Mouse (Mus musculus) hindbrain, embryonic 13.5 days (tissue): ENCODE data around the gene Ifitm1. TPM values are rescaled to one million over a fixed set of nuclear protein-coding genes. Genes with fewer than 3 reads are reported as not detected.
"Not testable (repeated sequence)": the region's sequence is repeated elsewhere in the genome, so short reads cannot be mapped to it uniquely, and the experiment has no call there.

Experiments used
- ATAC-seq: fragments of 200-750 bp; cut with Nextera tagmentation; 2 replicates; pipeline ENCODE4 v1.8.0; 2017; ENCODE audit warnings: moderate TSS enrichment; ENCODE audit not compliant: low FRiP score
- H3K27ac ChIP-seq: fragments of 300-500 bp; sonication (generic); 2 replicates; pipeline ENCODE4 v1.5.1; 2015; ENCODE audit warnings: inconsistent platforms, mild to moderate bottlenecking, moderate library complexity
- H3K27me3 ChIP-seq: fragments of 300-500 bp; sonication (generic); 2 replicates; pipeline ENCODE4 v1.6.1; 2015; ENCODE audit warnings: mild to moderate bottlenecking, inconsistent platforms
- H3K36me3 ChIP-seq: fragments of 300-500 bp; sonication (generic); 2 replicates; pipeline ENCODE4 v1.6.1; 2015; ENCODE audit warnings: mild to moderate bottlenecking, inconsistent platforms
- H3K4me1 ChIP-seq: fragments of 300-500 bp; sonication (generic); replicated peaks from 2 replicates; pipeline ENCODE4 v1.6.1; 2015; ENCODE audit warnings: inconsistent platforms
- H3K4me2 ChIP-seq: fragments of 300-500 bp; sonication (generic); 2 replicates; pipeline ENCODE4 v1.6.1; 2015; ENCODE audit warnings: inconsistent platforms, mild to moderate bottlenecking, moderate library complexity
- H3K4me3 ChIP-seq: fragments of 300-500 bp; sonication (generic); 2 replicates; pipeline ENCODE4 v1.5.1; 2015; ENCODE audit warnings: mild to moderate bottlenecking, inconsistent platforms
- H3K9ac ChIP-seq: fragments of 300-500 bp; sonication (generic); 2 replicates; pipeline ENCODE4 v1.6.1; 2015; ENCODE audit warnings: mild to moderate bottlenecking, inconsistent platforms
- H3K9me3 ChIP-seq: fragments of 300-500 bp; sonication (generic); 2 replicates; pipeline ENCODE4 v1.6.1; 2016; ENCODE audit warnings: inconsistent platforms
- WGBS: fragments of 180-500 bp; shearing (Covaris S2); methylation state at CpG from one replicate; pipeline ENCODE4 v1.1.7; 2015; 5-methylcytosine and 5-hydroxymethylcytosine counted together
- polyA plus RNA-seq: library from polyadenylated mRNA; unstranded; fragments of >200 nt; fragmentation: Nextera tagmentation; extraction: Ambion mirVana; gene quantifications from 2 replicates; pipeline ENCODE4 v1.2.1, GENCODE M21; 2015

Ifitm1 gene
- polyA plus RNA-seq, 1 experiment from 2014 or later: 13.6 TPM

GRCm38 (mm10) chr7:140968710-140969109, 1.7 kb downstream of the Ifitm1 start:
- 16% methylated on average over 3 of the region's 3 CpGs for WGBS

GRCm38 (mm10) chr7:140970931-140971330, 3.9 kb downstream of the Ifitm1 start:
- Histone ChIP-seq H3K4me2 (no peak overlapping the region), H3K4me1 (peaks cover 9% of the 10 kb centered on the region; the same call in 1 of the 2 replicates), H3K4me3 (no peak overlapping the region), H3K27me3 (peaks cover 23% of the 10 kb centered on the region), H3K9ac (no peak overlapping the region), H3K9me3 (no peaks in the 10 kb centered on the region), H3K36me3 (no peaks in the 10 kb centered on the region), H3K27ac (no peak overlapping the region)
- ATAC-seq: no peak
- 45% methylated on average over 7 of the region's 7 CpGs for WGBS

More at GRCm38 (mm10) chr7:140968710-140969109, 1.7 kb downstream of the Ifitm1 start:
- not testable (repeated sequence) for H3K4me2 ChIP-seq, H3K4me1 ChIP-seq, H3K9me3 ChIP-seq, H3K9ac ChIP-seq, ATAC-seq, H3K36me3 ChIP-seq, H3K27ac ChIP-seq, H3K4me3 ChIP-seq
- H3K27me3 ChIP-seq: peaks cover 21% of the 10 kb centered on the region

GRCm38 (mm10) chr7:140971479-140972171, 4.6 kb downstream of the Ifitm1 start:
- Histone ChIP-seq H3K4me3 (no peak overlapping the region), H3K27me3 (peaks cover 23% of the 10 kb centered on the region), H3K4me2 (no peak overlapping the region), H3K9ac (no peak overlapping the region), H3K4me1 (peaks cover 9% of the 10 kb centered on the region; the same call in 1 of the 2 replicates), H3K9me3 (no peaks in the 10 kb centered on the region), H3K36me3 (no peaks in the 10 kb centered on the region), H3K27ac (no peak overlapping the region)
- 87% methylated on average over 8 of the region's 8 CpGs for WGBS
- no peak for ATAC-seq

GRCm38 (mm10) chr7:140973396-140974165, 6.6 kb downstream of the Ifitm1 start:
- no peaks in the 10 kb centered on the region for H3K36me3 ChIP-seq
- H3K27ac ChIP-seq: no peak overlapping the region
- H3K4me1 ChIP-seq: peaks cover 9% of the 10 kb centered on the region; the same call in 1 of the 2 replicates
- WGBS: 18% methylated on average over 14 of the region's 14 CpGs
- H3K4me2 ChIP-seq: no peak overlapping the region
- no peak for ATAC-seq
- H3K27me3 ChIP-seq: peaks cover 14% of the 10 kb centered on the region; the same call in 1 of the 2 replicates
- H3K9me3 ChIP-seq: no peaks in the 10 kb centered on the region
- no peak overlapping the region for H3K9ac ChIP-seq
- no peak overlapping the region for H3K4me3 ChIP-seq

- Histone ChIP-seq H3K4me2 (no peak overlapping the region), H3K27me3 (0 out of 2 replicates have a peak, but pooled peaks cover 7% of the 10 kb centered on the region)
- WGBS: 15% methylated on average over 9 of the region's 9 CpGs
Measured at GRCm38 (mm10) chr7:140974940-140975339, 7.9 kb downstream of the Ifitm1 start.

GRCm38 (mm10) chr7:140975465-140975864, 8.4 kb downstream of the Ifitm1 start:
- Histone ChIP-seq H3K4me2 (no peak overlapping the region), H3K4me1 (peaks cover 9% of the 10 kb centered on the region; the same call in 1 of the 2 replicates), H3K4me3 (no peak overlapping the region), H3K27ac (no peak overlapping the region), H3K9me3 (no peaks in the 10 kb centered on the region), H3K36me3 (no peaks in the 10 kb centered on the region), H3K9ac (no peak overlapping the region), H3K27me3 (0 out of 2 replicates have a peak, but pooled peaks cover 2% of the 10 kb centered on the region)
- ATAC-seq: no peak
- 30% methylated on average over 3 of the region's 3 CpGs for WGBS

More at GRCm38 (mm10) chr7:140974940-140975339, 7.9 kb downstream of the Ifitm1 start:
- no peaks in the 10 kb centered on the region for H3K9me3 ChIP-seq
- H3K9ac ChIP-seq: no peak overlapping the region
- no peak overlapping the region for H3K4me3 ChIP-seq
- no peak overlapping the region for H3K27ac ChIP-seq
- peaks cover 9% of the 10 kb centered on the region; the same call in 1 of the 2 replicates for H3K4me1 ChIP-seq
- no peaks in the 10 kb centered on the region for H3K36me3 ChIP-seq
- ATAC-seq: no peak

GRCm38 (mm10) chr7:140976720-140977119, 9.7 kb downstream of the Ifitm1 start:
- not testable (repeated sequence) for H3K36me3 ChIP-seq, H3K9ac ChIP-seq, H3K4me1 ChIP-seq, H3K27me3 ChIP-seq, H3K4me3 ChIP-seq, H3K4me2 ChIP-seq, H3K9me3 ChIP-seq, ATAC-seq, H3K27ac ChIP-seq
- WGBS: 90% methylated on average over 9 of the region's 9 CpGs

GRCm38 (mm10) chr7:140981704-140982103, 14.7 kb downstream of the Ifitm1 start:
- H3K4me3 ChIP-seq: no peak overlapping the region
- no peak overlapping the region for H3K9ac ChIP-seq
- no peaks in the 10 kb centered on the region for H3K9me3 ChIP-seq
- H3K36me3 ChIP-seq: no peaks in the 10 kb centered on the region
- H3K4me2 ChIP-seq: no peak overlapping the region
- WGBS: 91% methylated on average over 8 of the region's 8 CpGs
- H3K4me1 ChIP-seq: no peaks in the 10 kb centered on the region
- ATAC-seq: no peak
- H3K27me3 ChIP-seq: no peaks in the 10 kb centered on the region
- no peak overlapping the region for H3K27ac ChIP-seq

- Histone ChIP-seq H3K36me3 (no peaks in the 10 kb centered on the region), H3K27me3 (no peaks in the 10 kb centered on the region), H3K9ac (no peak overlapping the region), H3K9me3 (no peaks in the 10 kb centered on the region), H3K27ac (no peak overlapping the region), H3K4me2 (no peak overlapping the region), H3K4me1 (no peaks in the 10 kb centered on the region), H3K4me3 (no peak overlapping the region)
- WGBS: 91% methylated on average over 7 of the region's 7 CpGs
- ATAC-seq: no peak
Measured at GRCm38 (mm10) chr7:140982971-140983370, 15.9 kb downstream of the Ifitm1 start.

- Histone ChIP-seq H3K9ac (no peak overlapping the region), H3K9me3 (no peaks in the 10 kb centered on the region), H3K4me2 (no peak overlapping the region), H3K36me3 (no peaks in the 10 kb centered on the region), H3K4me1 (no peaks in the 10 kb centered on the region), H3K27me3 (no peaks in the 10 kb centered on the region), H3K4me3 (no peak overlapping the region), H3K27ac (no peak overlapping the region)
- ATAC-seq: no peak
- 87% methylated on average over 17 of the region's 17 CpGs for WGBS
Measured at GRCm38 (mm10) chr7:140987182-140988138, 20.4 kb downstream of the Ifitm1 start.

GRCm38 (mm10) chr7:140989022-140989421, 22.0 kb downstream of the Ifitm1 start:
- Histone ChIP-seq H3K4me3 (no peak overlapping the region), H3K4me2 (no peak overlapping the region), H3K9me3 (no peaks in the 10 kb centered on the region), H3K36me3 (no peaks in the 10 kb centered on the region), H3K27ac (no peak overlapping the region), H3K27me3 (no peaks in the 10 kb centered on the region), H3K4me1 (no peaks in the 10 kb centered on the region), H3K9ac (no peak overlapping the region)
- 77% methylated on average over 4 of the region's 4 CpGs for WGBS
- ATAC-seq: no peak

- Histone ChIP-seq H3K9me3 (no peaks in the 10 kb centered on the region), H3K27me3 (no peaks in the 10 kb centered on the region), H3K27ac (no peak overlapping the region), H3K4me1 (no peaks in the 10 kb centered on the region), H3K4me3 (no peak overlapping the region), H3K9ac (no peak overlapping the region), H3K4me2 (no peak overlapping the region), H3K36me3 (no peaks in the 10 kb centered on the region)
- no peak for ATAC-seq
- 83% methylated on average over 6 of the region's 6 CpGs for WGBS
Measured at GRCm38 (mm10) chr7:140990185-140990584, 23.2 kb downstream of the Ifitm1 start.
